Mouse (Mus musculus) urinary bladder, postnatal 36 days (tissue): ENCODE results near the gene L3mbtl4.

ENCODE experiments used
- DNase-seq, 2 experiments: peaks; one replicate each; pipeline ENCODE4 v3.0.0; 2022; ENCODE audit warnings: low spot score in 2 of 2, mixed read lengths in 1 of 2

Gene L3mbtl4

GRCm38 (mm10) chr17:68273527-68273926 lies at the start of gene L3mbtl4:
L3mbtl4 (plus strand) TSS chr17:68273797.
- DNase-seq = no peak

GRCm38 (mm10) chr17:68230484-68230883 lies 43.1 kb upstream of the L3mbtl4 start:
- DNase-seq = no peak

GRCm38 (mm10) chr17:68235380-68235779 lies 38.2 kb upstream of the L3mbtl4 start:
- no peak for DNase-seq

- DNase-seq = no peak
Measured at GRCm38 (mm10) chr17:68236992-68237391, 36.6 kb upstream of the L3mbtl4 start.

GRCm38 (mm10) chr17:68240171-68240570 lies 33.4 kb upstream of the L3mbtl4 start:
- DNase-seq = no peak

GRCm38 (mm10) chr17:68264835-68265557 lies 8.6 kb upstream of the L3mbtl4 start:
- no peak for DNase-seq

GRCm38 (mm10) chr17:68273954-68274353 lies 357 bp downstream of the L3mbtl4 start:
- DNase-seq = no peak

- DNase-seq = no peak
Measured at GRCm38 (mm10) chr17:68275138-68275537, 1.5 kb downstream of the L3mbtl4 start.

- DNase-seq = no peak
Measured at GRCm38 (mm10) chr17:68280915-68281314, 7.3 kb downstream of the L3mbtl4 start.

- no peak for DNase-seq
Measured at GRCm38 (mm10) chr17:68285119-68285782, 11.7 kb downstream of the L3mbtl4 start.

- no peak for DNase-seq
Measured at GRCm38 (mm10) chr17:68288094-68288493, 14.5 kb downstream of the L3mbtl4 start.

GRCm38 (mm10) chr17:68288699-68289098 lies 15.1 kb downstream of the L3mbtl4 start:
- no peak for DNase-seq

GRCm38 (mm10) chr17:68291713-68292364 lies 18.2 kb downstream of the L3mbtl4 start:
- no peak for DNase-seq

- no peak for DNase-seq
Measured at GRCm38 (mm10) chr17:68308381-68308780, 34.8 kb downstream of the L3mbtl4 start.

GRCm38 (mm10) chr17:68312286-68312927 lies 38.8 kb downstream of the L3mbtl4 start:
- no peak for DNase-seq

GRCm38 (mm10) chr17:68320940-68321339 lies 47.3 kb downstream of the L3mbtl4 start:
- DNase-seq = no peak

- DNase-seq = no peak
Measured at GRCm38 (mm10) chr17:68322607-68323006, 49.0 kb downstream of the L3mbtl4 start.

GRCm38 (mm10) chr17:68332225-68332624 lies 58.6 kb downstream of the L3mbtl4 start:
- no peak for DNase-seq

- DNase-seq = no peak
Measured at GRCm38 (mm10) chr17:68333382-68333781, 59.8 kb downstream of the L3mbtl4 start.

- DNase-seq = no peak
Measured at GRCm38 (mm10) chr17:68338917-68339553, 65.4 kb downstream of the L3mbtl4 start.

GRCm38 (mm10) chr17:68357687-68358086 lies 84.1 kb downstream of the L3mbtl4 start:
- no peak for DNase-seq

- DNase-seq = no peak
Measured at GRCm38 (mm10) chr17:68371101-68371500, 97.5 kb downstream of the L3mbtl4 start.
